Mouse (Mus musculus) heart, postnatal 14 days (tissue): ENCODE measurements around the gene Foxf1. TPM values are rescaled to one million over a fixed set of nuclear protein-coding genes. Genes with fewer than 3 reads are reported as not detected.

Experiments
- DNase-seq, 2 experiments: peaks; one replicate each; pipeline ENCODE4 v3.0.0; 2021 to 2022
- intact Hi-C: fragments of 180-260 bp; cut with DNase I; formaldehyde crosslinking; loops from one replicate; pipeline ENCODE4 v1.15.1; 2025
- long read RNA-seq, 2 experiments: library from polyadenylated mRNA; stranded (forward); transcript quantifications; one replicate each; pipeline ENCODE4 v2.0.0; 2021
- total RNA-seq, 2 experiments: library from RNA; stranded (reverse); gene quantifications; 2 replicates each; pipeline ENCODE4 v1.2.3; 2021

Foxf1 gene
- under 1 TPM; 0.17 to 0.22 TPM for total RNA-seq
- long read RNA-seq, experiment 1: 0 reads
- long read RNA-seq, experiment 2, partial matches to known transcripts: 0 of 1 reads
- long read RNA-seq, experiment 2, other reads (novel, unspliced or antisense): 0 of 1 reads

DNA sequence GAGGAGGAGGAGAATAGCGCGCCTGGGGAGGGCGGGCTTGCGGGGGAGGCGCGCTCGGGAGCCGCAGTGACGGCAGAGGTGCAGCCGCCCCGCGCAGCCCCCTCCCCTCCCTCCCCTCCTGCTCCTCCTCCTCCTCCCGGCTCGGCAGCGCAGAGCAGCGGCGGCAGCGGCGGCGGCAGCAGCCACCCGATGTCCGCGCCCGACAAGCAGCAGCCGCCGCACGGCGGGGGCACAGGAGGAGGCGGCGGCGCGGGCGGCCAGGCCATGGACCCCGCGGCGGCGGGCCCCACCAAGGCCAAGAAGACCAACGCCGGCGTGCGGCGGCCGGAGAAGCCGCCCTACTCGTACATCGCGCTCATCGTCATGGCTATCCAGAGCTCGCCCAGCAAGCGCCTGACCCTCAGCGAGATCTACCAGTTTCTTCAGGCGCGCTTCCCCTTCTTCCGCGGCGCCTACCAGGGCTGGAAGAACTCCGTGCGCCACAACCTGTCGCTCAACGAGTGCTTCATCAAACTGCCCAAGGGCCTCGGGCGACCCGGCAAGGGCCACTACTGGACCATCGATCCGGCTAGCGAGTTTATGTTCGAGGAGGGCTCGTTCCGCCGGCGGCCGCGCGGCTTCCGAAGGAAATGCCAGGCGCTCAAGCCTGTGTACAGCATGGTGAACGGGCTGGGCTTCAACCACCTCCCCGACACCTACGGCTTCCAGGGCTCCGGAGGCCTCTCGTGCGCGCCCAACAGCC is at the start of gene Foxf1:
Gene Foxf1 (plus strand): TSS at position 177 of the 742 bp plus-strand sequence.
- peak; percentile 33 to 40 for DNase-seq

DNA sequence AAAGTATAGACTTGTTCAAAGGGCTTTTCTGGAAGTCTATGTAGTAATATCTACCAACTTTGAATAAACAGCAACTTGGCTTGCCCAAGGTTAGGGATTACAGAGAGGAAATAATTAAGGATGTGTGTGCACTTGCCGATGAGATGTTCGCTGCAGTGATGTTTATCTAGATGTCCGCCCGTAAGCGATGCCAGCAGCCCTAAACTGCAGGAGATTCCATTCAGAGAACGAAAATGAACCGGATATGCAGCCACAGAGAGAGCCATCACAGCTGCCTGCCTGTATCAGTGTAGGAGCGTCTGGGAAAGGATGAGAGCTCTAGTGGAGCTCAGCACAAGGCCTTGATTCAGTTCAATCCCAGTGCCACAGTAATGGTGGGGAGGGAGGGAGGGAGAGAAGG is 48.6 kb upstream of the Foxf1 start:
- intact Hi-C loops: no loop called here
- no peak for DNase-seq

More for the DNA sequence above, at the start of gene Foxf1:
- intact Hi-C loops: no loop called here

DNA sequence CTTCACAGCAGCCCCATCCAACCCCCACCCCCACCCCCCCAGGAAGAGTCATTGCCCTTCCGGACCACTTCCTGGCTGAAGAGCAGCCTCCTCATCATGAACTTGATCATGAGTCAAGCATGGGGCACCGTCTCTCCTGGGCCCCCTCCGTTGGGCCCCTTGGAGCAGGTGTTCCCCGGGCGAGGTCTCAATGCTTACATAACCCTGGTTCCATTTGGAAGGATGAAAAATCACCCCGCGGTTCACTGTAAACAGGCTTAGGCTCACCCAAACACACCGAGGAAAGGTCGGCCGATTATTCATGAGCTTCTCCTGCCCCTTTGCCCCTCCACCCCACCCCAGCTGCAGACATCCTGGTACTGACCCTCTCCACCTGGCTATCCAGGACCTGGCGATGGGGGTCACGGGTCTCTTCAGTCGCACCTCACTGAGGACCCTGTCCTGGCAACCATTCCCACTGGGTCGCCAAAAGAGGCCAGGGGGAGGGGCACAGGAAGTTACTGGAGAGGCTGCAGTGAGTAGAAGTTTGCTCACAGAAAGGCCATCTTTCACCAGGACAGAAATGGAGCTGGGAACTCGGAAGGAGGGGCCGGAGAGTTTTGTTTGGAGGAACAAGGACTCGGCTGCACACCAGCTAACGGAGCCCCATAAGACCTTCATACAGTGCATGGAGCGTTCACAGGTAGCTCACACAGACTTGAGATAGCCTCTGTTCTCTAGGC is 40.3 kb upstream of the Foxf1 start:
- intact Hi-C loops: no loop called here

GRCm38 (mm10) chr8:121047441-121047840 is 36.7 kb upstream of the Foxf1 start:
- no peak for DNase-seq
- intact Hi-C loops: no loop called here

More for the DNA sequence above, 40.3 kb upstream of the Foxf1 start:
- no peak for DNase-seq

- no peak for DNase-seq
Observed at GRCm38 (mm10) chr8:121058081-121058480, 26.1 kb upstream of the Foxf1 start.

DNA sequence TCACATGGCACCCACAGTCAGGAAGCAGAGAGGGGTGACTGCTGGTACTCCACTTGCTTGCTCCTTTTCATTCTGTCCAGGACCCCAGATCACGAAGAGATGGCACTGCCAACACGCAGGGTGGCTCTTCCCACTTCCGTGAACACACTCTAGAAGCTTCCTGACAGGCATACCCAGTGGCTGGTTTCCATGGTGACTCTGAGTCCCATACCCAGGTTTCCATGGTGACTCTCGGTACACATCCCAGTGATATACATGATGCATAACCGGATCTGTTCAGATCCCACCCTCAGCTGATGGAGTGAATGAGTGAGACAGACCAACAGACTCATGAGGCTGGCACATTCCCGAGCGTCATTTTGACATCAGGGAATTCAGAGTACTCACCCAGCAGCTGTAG is 25.1 kb upstream of the Foxf1 start:
- DNase-seq: no peak
- intact Hi-C loops: no loop called here

More at GRCm38 (mm10) chr8:121058081-121058480, 26.1 kb upstream of the Foxf1 start:
- intact Hi-C loops: no loop called here

GRCm38 (mm10) chr8:121062521-121062920 is 21.7 kb upstream of the Foxf1 start:
- intact Hi-C loops: no loop called here
- no peak for DNase-seq

GRCm38 (mm10) chr8:121063649-121064048 is 20.5 kb upstream of the Foxf1 start:
- intact Hi-C loops: no loop called here
- DNase-seq: no peak

- DNase-seq: no peak
- intact Hi-C loops: no loop called here
Observed at GRCm38 (mm10) chr8:121071454-121071853, 12.7 kb upstream of the Foxf1 start.

GRCm38 (mm10) chr8:121072406-121073130 is 11.6 kb upstream of the Foxf1 start:
- intact Hi-C loops: no loop called here
- no peak for DNase-seq

- DNase-seq: no peak
- intact Hi-C loops: no loop called here
Observed at GRCm38 (mm10) chr8:121073174-121074107, 10.7 kb upstream of the Foxf1 start.

DNA sequence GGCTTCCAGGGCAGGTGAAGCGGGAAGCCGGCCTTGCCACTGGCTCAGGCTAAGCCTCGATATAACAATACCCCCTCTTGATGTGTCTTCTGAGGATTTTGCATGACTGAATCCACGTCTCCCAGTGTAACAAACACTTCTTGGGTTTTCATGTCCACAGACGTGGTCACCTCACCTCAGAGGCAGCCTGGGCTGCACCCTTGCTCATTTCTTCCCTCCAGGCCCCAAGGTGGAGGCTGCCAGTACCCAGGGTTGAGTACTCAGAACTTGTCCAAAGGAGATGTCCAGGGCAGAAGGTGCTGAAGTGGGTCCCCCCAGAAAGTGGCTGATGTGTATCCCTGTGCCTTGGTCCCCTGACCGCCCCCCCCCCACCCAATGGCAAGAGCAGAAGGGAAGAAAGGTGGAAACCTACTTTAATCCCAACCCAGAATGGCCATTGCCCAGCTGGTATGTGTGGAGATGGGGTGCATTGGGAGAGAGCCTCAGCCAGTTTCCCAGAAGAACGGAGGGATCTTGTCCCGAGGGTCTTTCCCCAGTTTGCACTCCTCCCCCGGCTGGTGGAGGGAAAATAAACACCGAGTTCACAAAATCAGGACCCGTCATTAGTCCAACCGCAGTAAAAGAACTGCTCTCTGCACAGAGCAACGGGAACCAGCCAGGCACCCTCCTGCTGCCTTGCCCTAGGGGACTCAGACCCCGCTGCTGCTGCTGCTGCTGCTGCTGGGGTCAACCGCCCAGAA is 9.9 kb upstream of the Foxf1 start:
- intact Hi-C loops: no loop called here
- no peak for DNase-seq

DNA sequence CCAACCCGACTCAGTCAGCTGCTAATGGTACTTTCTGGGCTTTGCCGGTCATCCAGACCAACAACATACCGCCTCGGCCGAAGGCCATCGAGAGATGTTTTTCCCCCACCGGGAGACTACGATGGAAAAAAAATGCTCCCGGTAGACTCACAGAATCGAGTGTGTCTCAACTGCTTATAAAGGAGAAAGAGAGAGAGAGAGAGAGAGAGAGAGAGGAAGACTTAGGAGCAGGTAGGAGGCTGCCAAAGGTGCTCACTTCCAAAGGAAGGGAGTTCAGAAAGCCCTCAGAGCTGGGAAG is 9.4 kb upstream of the Foxf1 start:
- intact Hi-C loops: no loop called here
- DNase-seq: no peak

DNA sequence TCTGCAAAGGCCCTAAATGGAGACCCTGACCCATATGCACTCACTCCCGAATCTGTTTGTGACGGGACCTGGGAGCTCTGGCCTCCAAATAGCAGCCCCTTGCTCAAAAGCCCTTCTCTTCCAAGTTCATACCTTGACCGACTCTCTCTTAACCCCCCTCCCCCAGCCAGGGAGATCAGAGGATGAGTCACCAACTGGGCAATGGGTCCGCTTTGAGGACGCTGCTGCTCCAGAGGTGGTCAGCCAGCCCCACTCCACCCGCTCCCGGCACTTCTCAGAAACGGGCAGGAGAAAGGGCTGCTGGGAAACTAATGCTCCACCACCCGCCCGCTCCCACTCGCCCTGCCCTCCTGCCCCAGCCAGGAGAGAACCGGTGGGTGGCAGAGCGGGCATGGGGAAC is 8.2 kb upstream of the Foxf1 start:
- DNase-seq: no peak
- intact Hi-C loops: no loop called here

DNA sequence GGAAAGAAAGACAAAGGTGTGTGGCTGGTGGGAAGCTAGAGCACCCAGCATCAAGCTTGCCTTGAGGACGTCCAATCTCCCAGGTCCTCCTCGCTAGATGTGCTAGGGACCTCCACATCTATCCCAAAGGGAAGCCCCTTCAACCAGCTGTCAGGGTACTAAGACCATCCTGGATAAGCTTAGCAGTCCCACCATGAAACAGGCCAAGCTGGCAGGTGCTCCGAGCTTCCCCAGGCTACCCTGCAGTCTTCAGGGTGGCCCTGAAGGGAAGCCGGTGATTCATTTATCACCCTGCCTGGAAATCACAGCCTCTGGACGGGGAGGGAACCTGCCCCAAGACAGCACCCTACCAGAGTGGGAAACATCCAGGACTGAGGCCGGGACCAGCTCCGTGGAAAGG is 7.6 kb upstream of the Foxf1 start:
- no peak for DNase-seq
- intact Hi-C loops: no loop called here

DNA sequence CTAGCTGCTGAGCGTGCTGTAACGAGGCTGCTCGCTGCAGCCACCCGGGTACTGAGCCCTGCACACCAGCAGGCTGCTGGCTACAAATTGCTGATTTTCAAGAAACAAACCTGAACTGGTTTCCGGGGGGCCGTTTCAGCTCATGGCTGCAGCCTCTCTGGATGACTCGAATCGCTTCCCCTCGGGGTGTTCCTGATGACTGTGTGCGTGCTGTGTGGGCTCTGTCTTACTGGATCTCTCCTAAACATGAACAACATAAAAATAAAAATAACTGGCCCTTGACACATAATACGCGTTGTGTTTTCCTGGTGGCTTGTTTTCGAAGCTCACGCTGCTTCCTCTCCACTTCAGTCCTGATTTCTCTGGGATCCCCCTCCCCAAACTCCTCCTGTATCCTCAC is 5.5 kb upstream of the Foxf1 start:
- intact Hi-C loops: no loop called here
- DNase-seq: no peak

DNA sequence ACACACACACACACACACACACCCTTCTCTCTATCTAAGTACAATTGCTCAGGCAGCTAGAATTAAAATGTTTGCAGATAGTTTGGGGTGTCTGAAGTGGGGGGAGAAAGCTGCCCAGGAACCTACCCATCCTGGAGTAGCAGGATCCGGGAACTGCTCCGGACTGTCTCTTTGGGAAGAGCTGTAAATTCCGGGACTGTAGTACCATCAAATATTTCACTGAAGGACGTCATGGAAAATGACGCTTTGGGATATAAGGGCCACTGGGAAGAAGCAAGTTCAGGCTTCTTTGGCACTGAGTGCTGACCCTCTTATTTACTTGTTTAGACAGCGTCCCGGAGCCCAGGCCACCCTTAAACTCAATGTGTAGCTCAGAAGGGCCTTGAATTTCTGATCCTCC is 5.0 kb upstream of the Foxf1 start:
- no peak for DNase-seq
- intact Hi-C loops: no loop called here

- no peak for DNase-seq
- intact Hi-C loops: no loop called here
Observed at GRCm38 (mm10) chr8:121079944-121080343, 4.2 kb upstream of the Foxf1 start.

DNA sequence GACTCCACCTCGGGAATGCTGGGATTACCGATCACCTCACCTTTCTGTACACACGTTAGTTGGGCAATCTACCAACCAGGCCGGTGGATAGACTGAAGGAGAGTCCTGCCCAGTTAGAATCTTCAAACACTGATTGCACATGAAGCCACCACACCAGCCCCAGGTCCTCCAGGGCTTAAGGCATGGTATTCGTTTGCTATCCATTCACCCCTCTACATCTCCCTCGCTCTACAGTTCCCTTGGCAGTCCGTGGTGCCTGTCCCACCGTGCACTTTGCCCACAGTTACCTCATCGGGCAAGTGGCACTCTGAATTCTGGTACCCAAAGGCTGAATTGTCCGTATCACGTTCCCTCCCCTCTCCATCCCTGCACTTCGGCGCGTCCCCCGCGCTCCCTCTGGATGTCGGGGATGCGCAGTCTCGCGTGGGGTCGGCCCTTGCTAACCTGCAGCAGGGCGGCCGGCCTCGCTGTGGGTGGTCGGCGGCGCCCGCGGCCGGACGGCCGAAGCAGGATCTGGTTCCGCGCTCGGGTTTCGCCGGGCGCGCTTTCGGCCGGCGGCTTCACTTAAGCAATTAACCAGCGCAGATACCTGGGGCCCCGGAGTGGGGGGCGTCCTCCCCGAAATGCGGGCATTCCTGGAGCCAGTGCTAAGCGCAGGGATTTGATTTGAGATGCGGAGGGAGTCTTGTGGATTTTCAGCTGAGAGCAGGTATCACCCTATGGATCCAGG is 3.7 kb upstream of the Foxf1 start:
- intact Hi-C loops: no loop called here
- DNase-seq: no peak
